Mouse (Mus musculus) embryonic fibroblast, embryonic 13.5 days (primary cell): Measurements from ENCODE around the gene Clps. TPM values are rescaled to one million over a fixed set of nuclear protein-coding genes. Genes with fewer than 3 reads are reported as not detected.

Experiments used
- H3K27ac ChIP-seq: 2 replicates; pipeline ENCODE4 v1.5.1; 2012; ENCODE audit warnings: low read length, control low read depth, inconsistent platforms; ENCODE audit not compliant: insufficient read depth
- H3K4me1 ChIP-seq: 2 replicates; pipeline ENCODE4 v1.6.1; 2011; ENCODE audit warnings: low read length; ENCODE audit not compliant: control insufficient read depth, insufficient read depth
- H3K4me3 ChIP-seq: 2 replicates; pipeline ENCODE4 v1.5.1; 2011; ENCODE audit warnings: mild to moderate bottlenecking, control low read depth, low read length; ENCODE audit not compliant: insufficient read depth
- CTCF ChIP-seq: IDR thresholded peaks from 2 replicates; pipeline ENCODE4 v1.5.1; 2011; ENCODE audit warnings: mild to moderate bottlenecking, control low read depth, low read length, moderate library complexity, borderline replicate concordance; ENCODE audit not compliant: insufficient read depth
- POLR2A ChIP-seq: IDR thresholded peaks from 2 replicates; pipeline ENCODE4 v1.6.1; 2011; ENCODE audit warnings: low read depth, mild to moderate bottlenecking, control low read depth, low read length, moderate library complexity
- polyA plus RNA-seq: library from polyadenylated mRNA; stranded (reverse); fragments of >200 nt; gene quantifications from 2 replicates; pipeline ENCODE4 v1.2.4, GENCODE M21; 2011; ENCODE audit warnings: low read depth; ENCODE audit not compliant: missing spikeins, insufficient read length

Gene Clps
- polyA plus RNA-seq, 1 experiment = not detected

- no peak for TF ChIP-seq POLR2A
- TF ChIP-seq CTCF = no peak
- no peak within 1 kb of the TSS for H3K4me3 ChIP-seq
- H3K27ac ChIP-seq = no peak within 1 kb of the TSS
- no peaks in the 10 kb centered on the region for H3K4me1 ChIP-seq
Measured at GRCm38 (mm10) chr17:28530506-28530905, 30.1 kb downstream of the Clps start, which contains the start of gene Armc12. Gene Armc12 (plus strand): TSS chr17:28530806.

DNA sequence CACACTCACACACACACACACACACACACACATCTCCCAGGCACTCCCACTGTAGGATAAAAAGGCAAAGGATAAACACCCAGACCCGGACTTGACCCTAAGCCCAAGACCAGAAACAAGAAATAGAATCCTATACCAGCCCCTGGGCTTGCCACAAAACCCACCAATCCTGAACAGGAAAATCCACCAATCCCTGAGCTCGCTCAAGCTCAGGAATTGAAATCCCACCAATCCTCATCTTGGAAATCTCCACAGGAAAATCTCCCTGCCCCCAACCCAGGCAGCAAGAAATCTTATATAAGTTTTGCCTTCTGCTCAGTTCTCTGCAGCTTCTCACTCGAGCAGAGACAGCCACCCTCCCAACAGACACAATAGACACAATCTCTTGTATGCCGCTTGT is 31.4 kb downstream of the Clps start:
- H3K4me1 ChIP-seq = no peaks in the 10 kb centered on the region
- TF ChIP-seq CTCF = no peak
- TF ChIP-seq POLR2A = no peak
- no peak overlapping the region for H3K27ac ChIP-seq
- H3K4me3 ChIP-seq = no peak overlapping the region

DNA sequence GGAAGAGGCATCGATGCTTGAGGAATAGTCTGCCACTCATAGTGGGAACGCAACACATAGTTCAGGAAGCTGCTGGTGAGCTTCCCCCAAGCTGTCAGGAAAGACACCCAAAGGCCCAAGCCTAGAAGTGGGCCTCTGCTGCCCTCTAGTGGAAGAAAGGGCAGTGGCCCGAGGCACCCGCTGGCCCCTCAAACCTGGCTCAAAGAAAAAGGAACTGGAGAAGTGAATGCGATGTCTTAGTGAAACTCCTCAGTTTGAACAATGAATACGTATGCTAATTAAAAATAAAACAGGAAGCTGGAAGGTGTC is 32.6 kb downstream of the Clps start:
- Histone ChIP-seq H3K4me1 (no peaks in the 10 kb centered on the region), H3K4me3 (no peak overlapping the region), H3K27ac (no peak overlapping the region)
- TF ChIP-seq CTCF = peak; percentile 79
- TF ChIP-seq POLR2A = no peak

GRCm38 (mm10) chr17:28527184-28528042 is 33.2 kb downstream of the Clps start:
- Histone ChIP-seq H3K4me3 (no peak overlapping the region), H3K27ac (no peak overlapping the region)

DNA sequence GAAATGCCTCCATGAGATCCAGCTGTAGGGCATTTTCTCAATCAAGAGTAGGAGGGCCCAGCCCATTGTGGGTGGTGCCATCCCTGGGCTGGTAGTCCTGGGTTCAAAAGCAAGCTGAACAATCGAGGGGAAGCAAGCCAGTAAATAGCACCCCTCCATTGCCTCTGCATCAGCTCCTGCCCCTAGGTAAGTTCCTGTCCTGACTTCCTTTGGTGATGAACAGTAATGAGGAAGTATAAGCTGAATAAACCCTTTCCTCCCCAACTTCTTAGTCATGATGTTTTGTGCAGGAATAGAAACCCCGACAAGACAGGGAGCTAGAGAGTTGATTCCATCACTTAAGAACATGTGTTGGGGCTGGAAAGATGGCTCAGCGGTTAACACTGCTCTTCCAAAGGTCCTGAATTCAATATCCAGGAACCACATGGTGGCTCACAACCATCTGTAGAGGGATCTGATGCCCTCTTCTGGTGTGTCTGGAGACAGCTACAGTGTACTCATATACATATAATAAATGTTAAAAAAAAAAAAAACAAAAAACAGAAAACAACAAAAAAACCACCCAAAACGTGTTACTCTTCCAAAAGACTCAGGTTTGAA is 35.6 kb downstream of the Clps start:
- Histone ChIP-seq H3K27ac (no peak overlapping the region), H3K4me3 (no peak overlapping the region), H3K4me1 (0 out of 2 replicates have a peak, but pooled peaks cover 3% of the 10 kb centered on the region)
- TF ChIP-seq CTCF (no peak), POLR2A (no peak)

More at GRCm38 (mm10) chr17:28527184-28528042, 33.2 kb downstream of the Clps start:
- TF ChIP-seq POLR2A (no peak), CTCF (no peak)
- no peaks in the 10 kb centered on the region for H3K4me1 ChIP-seq

GRCm38 (mm10) chr17:28524009-28524695 is 36.4 kb downstream of the Clps start:
- Histone ChIP-seq H3K27ac (no peak overlapping the region), H3K4me1 (0 out of 2 replicates have a peak, but pooled peaks cover 3% of the 10 kb centered on the region), H3K4me3 (no peak overlapping the region)
- TF ChIP-seq POLR2A (no peak), CTCF (no peak)

- Histone ChIP-seq H3K4me1 (0 out of 2 replicates have a peak, but pooled peaks cover 3% of the 10 kb centered on the region), H3K4me3 (peak overlapping the region; percentile 71), H3K27ac (peak overlapping the region; percentile 32)
- TF ChIP-seq POLR2A (no peak), CTCF (no peak)
Measured at GRCm38 (mm10) chr17:28523355-28524008, 37.1 kb downstream of the Clps start.

DNA sequence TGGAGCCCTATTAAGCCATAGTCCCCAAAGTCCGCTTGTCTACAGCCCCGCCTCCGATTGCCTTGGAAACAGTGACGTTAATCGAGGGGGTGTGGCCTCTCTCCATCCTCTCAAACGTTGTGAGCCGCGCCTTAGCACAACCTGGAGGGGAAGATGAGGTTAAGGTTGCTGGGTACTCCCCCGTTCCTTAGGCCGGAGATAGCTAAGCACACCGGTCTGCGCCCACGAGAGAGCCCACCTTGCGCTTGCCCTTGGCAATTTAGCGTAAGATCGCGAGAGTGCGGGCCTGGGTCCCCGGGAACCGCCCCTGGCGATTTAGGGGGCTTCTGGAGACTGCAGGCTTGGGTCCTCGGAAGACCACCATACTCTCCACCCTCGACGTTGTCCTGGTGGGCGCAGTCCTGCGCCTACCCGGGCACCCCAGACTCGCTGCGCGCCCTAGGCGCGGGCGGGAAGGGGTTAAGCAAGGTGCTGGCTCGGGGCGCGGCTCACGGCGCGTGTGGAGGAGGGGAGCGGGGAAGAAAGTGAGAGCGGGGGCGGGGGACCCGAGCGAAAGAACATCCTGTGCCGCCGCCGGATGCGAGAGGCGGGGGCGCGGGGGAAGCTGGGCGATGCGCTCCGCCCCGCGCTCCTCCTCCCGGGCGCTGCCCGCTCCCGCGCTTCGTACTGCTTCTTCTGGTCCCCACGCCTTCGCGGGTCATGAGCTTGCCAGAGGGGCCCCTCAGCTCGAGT is 37.8 kb downstream of the Clps start:
- H3K27ac ChIP-seq = peak overlapping the region; percentile 48
- peak overlapping the region; percentile 71 for H3K4me3 ChIP-seq
- H3K4me1 ChIP-seq = peaks cover 3% of the 10 kb centered on the region; the same call in 1 of the 2 replicates
- no peak for TF ChIP-seq CTCF
- peak; percentile 80 for TF ChIP-seq POLR2A

DNA sequence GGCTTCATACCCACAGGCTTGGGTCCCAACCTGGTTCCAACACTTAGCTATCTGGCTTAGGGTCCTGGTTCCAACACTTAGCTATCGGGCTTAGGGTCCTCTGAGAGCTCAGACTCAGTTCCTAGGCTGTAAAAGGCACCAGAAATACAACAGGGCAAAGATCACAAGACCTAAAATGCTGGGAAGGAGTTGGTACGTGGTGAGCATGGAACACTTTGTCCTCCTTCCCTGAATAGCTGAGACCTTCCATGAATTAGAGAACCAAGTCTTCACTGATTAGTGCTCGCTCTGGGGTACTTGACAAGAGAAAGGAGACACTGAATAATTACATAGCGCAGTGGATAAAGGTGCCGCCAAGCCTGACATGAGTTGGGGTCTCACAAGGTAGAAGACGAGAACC is 38.6 kb downstream of the Clps start:
- Histone ChIP-seq H3K4me3 (peak overlapping the region; percentile 71; the same call in 1 of the 2 replicates), H3K27ac (no peak overlapping the region), H3K4me1 (peaks cover 3% of the 10 kb centered on the region; the same call in 1 of the 2 replicates)
- TF ChIP-seq POLR2A (no peak), CTCF (no peak)
